9 mouse cellular contexts compared by ENCODE assay signal in genomic region chr8:117322021-117322420, GRCm38 (mm10).
DNase-seq lines count a peak whose midpoint lies in the region; ATAC-seq lines count a peak whose summit lies in the region.
"Had no signal": no experiment of that assay in that cellular context is flagged by ENCODE, and none has a peak within 500 bp of the region (broad histone marks: within the 10 kb centered on the region; RNA-seq: fewer than 3 reads in every experiment).

No protein-coding gene starts in this region.

- H3K4me3 ChIP-seq in neural tube, embryonic 11.5 days (ENCODE audit: low read depth, low read length), result no peak overlapping the region
- no peak overlapping the region for H3K4me3 ChIP-seq in hindbrain, embryonic 14.5 days (replicated peaks; ENCODE audit: low read length)
- no peak overlapping the region for H3K4me3 ChIP-seq in limb, embryonic 13.5 days

- no peaks in the 10 kb centered on the region for H3K27me3 ChIP-seq in neural tube, embryonic 11.5 days (ENCODE audit: control insufficient read depth, insufficient read depth, low read length)
- H3K27me3 ChIP-seq in hindbrain, embryonic 14.5 days (ENCODE audit: control insufficient read depth, insufficient read depth, low read length), result no peaks in the 10 kb centered on the region
- H3K27me3 ChIP-seq in limb, embryonic 13.5 days, result no peaks in the 10 kb centered on the region

- H3K9ac ChIP-seq in neural tube, embryonic 11.5 days (ENCODE audit: low read length), result no peak overlapping the region
- H3K9ac ChIP-seq in hindbrain, embryonic 14.5 days, result 0 out of 2 replicates have a peak overlapping the region, but pooled peaks have one; percentile 29
- no peak overlapping the region for H3K9ac ChIP-seq in limb, embryonic 13.5 days

- no peaks in the 10 kb centered on the region for H3K36me3 ChIP-seq in neural tube, embryonic 11.5 days (ENCODE audit: control insufficient read depth, insufficient read depth, low read length)
- no peaks in the 10 kb centered on the region for H3K36me3 ChIP-seq in hindbrain, embryonic 14.5 days (replicated peaks; ENCODE audit: control insufficient read depth, insufficient read depth)
- H3K36me3 ChIP-seq in limb, embryonic 13.5 days, result no peaks in the 10 kb centered on the region

- WGBS in neural tube, embryonic 11.5 days, result 33% methylated on average over 6 of the region's 6 CpGs
- WGBS in hindbrain, embryonic 14.5 days, result 11% methylated on average over 6 of the region's 6 CpGs
- WGBS in limb, embryonic 13.5 days, result 57% methylated on average over 6 of the region's 6 CpGs

- peak; percentile 67 for DNase-seq in neural tube, embryonic 11.5 days (ENCODE audit: low spot score)
- no peak for DNase-seq in neural tube, embryonic 10.5 days (ENCODE audit: extremely low spot score, low spot score)
- peak; percentile 77 for DNase-seq in hindbrain, embryonic 14.5 days (ENCODE audit: low spot score)
- DNase-seq in right cerebral cortex, postnatal 25 days, result peak; percentile 65
- DNase-seq in urinary bladder, adult 18-20 months (ENCODE audit: low spot score in 2 of 2), result no peak
- no peak for DNase-seq in kidney, postnatal 4 days
- DNase-seq in c-Kit-positive CD71-positive TER-119-positive erythroid progenitor cells, embryonic 14.5 days (ENCODE audit: low spot score), result no peak

- ATAC-seq in neural tube, embryonic 11.5 days (ENCODE audit: insufficient read depth, low FRiP score, low TSS enrichment), result peak; percentile 75
- peak; percentile 86 for ATAC-seq in hindbrain, embryonic 14.5 days (ENCODE audit: low FRiP score)
- ATAC-seq in limb, embryonic 13.5 days (ENCODE audit: low FRiP score, low read depth), result no peak

- peaks cover 24% of the 10 kb centered on the region; the same call in 1 of the 2 replicates for H3K4me1 ChIP-seq in neural tube, embryonic 11.5 days (ENCODE audit: control insufficient read depth, insufficient read depth, low read length)
- peaks cover 52% of the 10 kb centered on the region for H3K4me1 ChIP-seq in hindbrain, embryonic 14.5 days (replicated peaks; ENCODE audit: control insufficient read depth, insufficient read depth, low read length)
- H3K4me1 ChIP-seq in limb, embryonic 13.5 days, result peaks cover 33% of the 10 kb centered on the region

- no peak overlapping the region for H3K4me2 ChIP-seq in neural tube, embryonic 11.5 days (ENCODE audit: low read depth)
- H3K4me2 ChIP-seq in hindbrain, embryonic 14.5 days (replicated peaks), result peak overlapping the region; percentile 45
- no peak overlapping the region for H3K4me2 ChIP-seq in limb, embryonic 13.5 days (replicated peaks)

- no peaks in the 10 kb centered on the region for H3K9me3 ChIP-seq in neural tube, embryonic 11.5 days (ENCODE audit: control insufficient read depth, low read length)
- no peaks in the 10 kb centered on the region for H3K9me3 ChIP-seq in hindbrain, embryonic 14.5 days (ENCODE audit: control insufficient read depth, low read length)
- no peaks in the 10 kb centered on the region for H3K9me3 ChIP-seq in limb, embryonic 13.5 days

- peak overlapping the region; percentile 30 for H3K27ac ChIP-seq in neural tube, embryonic 11.5 days (ENCODE audit: low read depth, low read length)
- H3K27ac ChIP-seq in hindbrain, embryonic 14.5 days, result peak overlapping the region; percentile 88
- H3K27ac ChIP-seq in limb, embryonic 13.5 days, result 0 out of 2 replicates have a peak overlapping the region, but pooled peaks have one; percentile 6
- H3K27ac ChIP-seq: macrophage had no signal

Comparison
In these comparisons a context has a peak if more than half of its experiments do, and no peak if none do; other contexts are left out.
1. DNase-seq: peak in neural tube, embryonic 11.5 days (single experiment), hindbrain, embryonic 14.5 days (single experiment) and right cerebral cortex, postnatal 25 days (single experiment); none in neural tube, embryonic 10.5 days (single experiment), urinary bladder, adult 18-20 months (0 of 2), kidney, postnatal 4 days (0 of 2) and c-Kit-positive CD71-positive TER-119-positive erythroid progenitor cells, embryonic 14.5 days (single experiment).
2. H3K27ac ChIP-seq: peak in every context shown above with its lines; median percentile 88 in hindbrain, embryonic 14.5 days; 30 in neural tube, embryonic 11.5 days; 6 in limb, embryonic 13.5 days.